Mouse (Mus musculus) left cerebral cortex, postnatal 36 days (tissue): ENCODE results near the gene Rpl18. TPM values are rescaled to one million over a fixed set of nuclear protein-coding genes. Genes with fewer than 3 reads are reported as not detected.

Source experiments
- DNase-seq, 2 experiments: peaks; one replicate each; pipeline ENCODE4 v3.0.0; 2021 to 2022; ENCODE audit warnings: low spot score in 2 of 2, mixed read lengths in 1 of 2
- intact Hi-C: fragments of 180-260 bp; cut with DNase I; formaldehyde crosslinking; loops from one replicate; pipeline ENCODE4 v1.15.1; 2025
- total RNA-seq, 2 experiments: library from RNA; stranded (reverse); gene quantifications; 2 replicates each; pipeline ENCODE4 v1.2.3; 2021

Rpl18 gene
- total RNA-seq, 2 experiments from 2014 or later: 284 to 337 TPM

DNA sequence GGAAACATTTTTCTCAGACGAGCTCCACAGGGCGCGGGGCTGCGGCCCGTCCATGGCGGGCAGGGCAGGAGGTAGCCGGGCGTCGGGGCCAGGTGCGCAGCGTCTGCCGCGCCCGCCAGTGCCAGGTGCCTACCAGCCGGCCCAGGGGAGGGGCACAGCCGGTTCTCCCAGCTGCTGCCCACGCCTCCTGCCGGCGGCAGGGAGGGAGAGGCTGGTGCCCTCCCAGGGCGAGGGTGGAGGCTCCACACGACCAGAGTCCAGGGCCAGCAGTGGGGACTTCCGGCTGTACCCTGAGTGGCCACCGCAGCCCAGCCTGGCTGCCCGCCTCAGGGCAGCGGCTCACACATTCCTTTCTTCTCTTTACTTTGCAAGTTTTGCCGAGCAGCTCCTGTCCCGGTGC, 44.1 kb downstream of the Rpl18 start:
- DNase-seq: peak in 1 of 2 experiments; percentile 23
- intact Hi-C loops: no loop called here

DNA sequence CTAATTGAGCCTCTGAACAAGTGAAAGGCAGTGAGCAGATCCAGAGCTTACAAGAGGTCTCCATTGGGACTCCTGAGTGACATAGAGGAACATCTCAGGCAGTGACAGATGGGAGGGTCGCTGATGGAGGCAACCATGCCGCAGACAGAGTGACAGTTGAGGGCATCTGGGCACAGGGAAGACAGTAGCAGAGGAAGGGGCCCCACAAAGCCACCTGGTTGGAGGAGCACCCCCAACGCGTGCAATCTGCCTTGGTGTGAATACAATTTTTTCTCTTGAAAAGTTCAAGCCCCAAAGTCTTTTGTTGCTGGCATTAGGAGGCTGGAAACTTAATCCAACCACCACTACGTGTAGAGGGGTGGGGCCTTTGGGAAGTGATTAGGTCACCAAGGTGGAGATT, 44.9 kb downstream of the Rpl18 start:
- DNase-seq: no peak
- intact Hi-C loops: no loop called here

DNA sequence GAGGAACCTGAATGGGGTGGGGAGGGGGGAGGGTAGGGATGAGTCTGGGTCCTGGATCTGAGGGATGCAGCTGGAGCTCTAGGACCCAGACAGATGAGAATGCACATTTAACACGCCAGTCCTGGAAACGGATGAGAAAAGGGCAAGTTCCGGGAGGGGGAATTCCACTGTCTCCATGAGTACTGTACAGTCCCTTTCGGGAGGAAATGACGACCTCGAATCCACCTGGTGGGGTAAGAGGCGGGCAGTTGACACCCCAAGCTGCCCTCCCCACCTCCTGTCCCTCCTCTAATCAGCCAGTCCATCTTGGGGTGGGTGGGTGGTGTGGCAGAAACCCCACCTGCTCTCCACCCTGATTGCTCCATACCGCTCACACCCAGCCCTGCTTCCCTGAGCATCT, 50.7 kb downstream of the Rpl18 start:
- intact Hi-C loops: no loop called here
- DNase-seq: no peak

DNA sequence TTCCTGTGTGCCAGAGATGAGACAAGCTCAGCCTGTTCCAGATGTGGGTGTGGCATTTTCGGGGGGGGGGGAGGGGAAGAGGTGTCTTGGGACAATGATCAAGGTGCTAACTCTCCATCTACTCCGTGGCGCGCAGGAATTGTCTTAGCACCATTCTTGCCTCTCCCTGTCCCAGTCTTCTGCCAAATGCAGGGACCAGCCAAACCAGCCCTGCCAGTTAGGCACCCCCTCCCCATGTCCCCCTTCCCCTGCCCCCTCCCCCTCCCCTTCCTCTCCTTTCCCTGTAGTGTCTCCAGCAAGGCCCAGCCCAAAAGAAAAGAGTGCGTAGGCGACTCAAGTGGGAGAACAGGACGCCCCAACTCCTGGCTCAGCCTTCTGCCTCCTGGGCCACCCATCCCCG, 51.5 kb downstream of the Rpl18 start:
- intact Hi-C loops: no loop called here
- no peak for DNase-seq

DNA sequence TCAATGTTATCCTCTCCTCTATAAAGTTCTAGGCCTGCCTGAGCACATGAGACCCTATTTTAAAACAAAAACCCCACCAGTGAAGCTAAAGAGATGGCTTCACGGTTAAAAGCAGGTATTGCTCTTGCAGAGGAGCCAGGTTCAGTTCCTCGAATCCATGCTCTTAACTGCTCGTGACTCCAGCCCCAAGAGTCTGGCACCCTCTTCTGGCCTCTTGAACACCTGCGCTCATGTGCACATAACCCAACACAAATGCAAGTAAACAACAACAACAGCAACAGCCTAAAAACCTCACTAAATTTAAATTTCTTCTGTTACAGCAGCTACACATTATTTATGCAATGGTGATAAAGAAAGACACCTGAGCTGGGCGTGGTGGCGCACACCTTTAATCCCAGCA, 52.2 kb downstream of the Rpl18 start:
- DNase-seq: no peak
- intact Hi-C loops: no loop called here

Other genes starting within 250 kb of the Rpl18 start
- 10 to 100 TPM; 63.6 to 64.0 TPM for gene Bax, start 248.6 kb upstream of the Rpl18 start, total RNA-seq
- not detected for gene Tulp2, start 233.6 kb upstream of the Rpl18 start, total RNA-seq
- under 1 TPM in 1 of 2 experiments, not detected in 1; 0.57 TPM for gene Gm45808, start 228.6 kb upstream of the Rpl18 start, total RNA-seq
- 1 to 10 TPM; 4.0 to 4.8 TPM for gene Dhdh, start 226.7 kb upstream of the Rpl18 start, total RNA-seq
- gene Nucb1, start 205.1 kb upstream of the Rpl18 start, total RNA-seq: 10 to 100 TPM; 96.8 to 98.9 TPM
- 10 to 100 TPM; 24.2 to 31.3 TPM for gene Ppp1r15a, start 189.2 kb upstream of the Rpl18 start, total RNA-seq
- gene Plekha4, start 189.1 kb upstream of the Rpl18 start, total RNA-seq: 1 to 10 TPM; 3.7 to 5.2 TPM
- gene Hsd17b14, start 160.6 kb upstream of the Rpl18 start, total RNA-seq: under 1 TPM in 1 of 2 experiments, not detected in 1; 0.39 TPM
- gene Bcat2, start 145.3 kb upstream of the Rpl18 start, total RNA-seq: 10 to 100 TPM; 18.8 to 27.5 TPM
- gene Fgf21, start 100.0 kb upstream of the Rpl18 start, total RNA-seq: not detected
- gene Fut1, start 98.2 kb upstream of the Rpl18 start, total RNA-seq: not detected
- not detected for gene Izumo1, start 93.6 kb upstream of the Rpl18 start, total RNA-seq
- 1 to 10 TPM; 6.9 to 8.0 TPM for gene Rasip1, start 88.0 kb upstream of the Rpl18 start, total RNA-seq
- 1 to 10 TPM; 4.1 to 5.1 TPM for gene Mamstr, start 75.5 kb upstream of the Rpl18 start, total RNA-seq
- under 1 TPM in 1 of 2 experiments, not detected in 1; 0.63 TPM for gene Fut2, start 49.1 kb upstream of the Rpl18 start, total RNA-seq
- 1 to 10 TPM; 4.2 to 5.7 TPM for gene Ntn5, start 31.4 kb upstream of the Rpl18 start, total RNA-seq
- under 1 TPM; 0.37 to 0.48 TPM for gene Sec1, start 21.1 kb upstream of the Rpl18 start, total RNA-seq
- gene Car11, start 15.6 kb upstream of the Rpl18 start, total RNA-seq: 100 to 1,000 TPM; 209 to 228 TPM
- gene Dbp, start 10.4 kb upstream of the Rpl18 start, total RNA-seq: 100 to 1,000 TPM; 128 to 138 TPM
- gene Sphk2, start 2.5 kb downstream of the Rpl18 start, total RNA-seq: 10 to 100 TPM; 29.9 to 30.0 TPM
- gene Fam83e, start 5.8 kb downstream of the Rpl18 start, total RNA-seq: not detected
- not detected for gene Spaca4, start 10.4 kb downstream of the Rpl18 start, total RNA-seq
- 100 to 1,000 TPM; 225 to 267 TPM for gene Lmtk3, start 68.3 kb downstream of the Rpl18 start, total RNA-seq
- 10 to 100 TPM; 11.4 to 13.8 TPM for gene Sult2b1, start 69.2 kb downstream of the Rpl18 start, total RNA-seq
- gene Cyth2, start 99.1 kb downstream of the Rpl18 start, total RNA-seq: 100 to 1,000 TPM; 199 to 210 TPM
- gene Kcnj14, start 109.3 kb downstream of the Rpl18 start, total RNA-seq: 1 to 10 TPM; 2.3 to 3.0 TPM
- 10 to 100 TPM; 19.5 to 21.0 TPM for gene Grwd1, start 115.5 kb downstream of the Rpl18 start, total RNA-seq
- gene Kdelr1, start 157.3 kb downstream of the Rpl18 start, total RNA-seq: 10 to 100 TPM; 71.0 to 80.0 TPM
- 10 to 100 TPM; 10.2 to 12.3 TPM for gene Grin2d, start 162.9 kb downstream of the Rpl18 start, total RNA-seq
- gene Syngr4, start 181.3 kb downstream of the Rpl18 start, total RNA-seq: not detected
- gene Tmem143, start 181.5 kb downstream of the Rpl18 start, total RNA-seq: 10 to 100 TPM; 21.8 to 22.0 TPM
- 1 to 10 TPM; 2.9 to 4.1 TPM for gene Emp3, start 205.9 kb downstream of the Rpl18 start, total RNA-seq
- gene Ccdc114, start 208.6 kb downstream of the Rpl18 start, total RNA-seq: 1 to 10 TPM; 2.3 to 2.9 TPM